Comparison of ENCODE assay signal across 8 mouse cellular contexts in the genomic region with DNA sequence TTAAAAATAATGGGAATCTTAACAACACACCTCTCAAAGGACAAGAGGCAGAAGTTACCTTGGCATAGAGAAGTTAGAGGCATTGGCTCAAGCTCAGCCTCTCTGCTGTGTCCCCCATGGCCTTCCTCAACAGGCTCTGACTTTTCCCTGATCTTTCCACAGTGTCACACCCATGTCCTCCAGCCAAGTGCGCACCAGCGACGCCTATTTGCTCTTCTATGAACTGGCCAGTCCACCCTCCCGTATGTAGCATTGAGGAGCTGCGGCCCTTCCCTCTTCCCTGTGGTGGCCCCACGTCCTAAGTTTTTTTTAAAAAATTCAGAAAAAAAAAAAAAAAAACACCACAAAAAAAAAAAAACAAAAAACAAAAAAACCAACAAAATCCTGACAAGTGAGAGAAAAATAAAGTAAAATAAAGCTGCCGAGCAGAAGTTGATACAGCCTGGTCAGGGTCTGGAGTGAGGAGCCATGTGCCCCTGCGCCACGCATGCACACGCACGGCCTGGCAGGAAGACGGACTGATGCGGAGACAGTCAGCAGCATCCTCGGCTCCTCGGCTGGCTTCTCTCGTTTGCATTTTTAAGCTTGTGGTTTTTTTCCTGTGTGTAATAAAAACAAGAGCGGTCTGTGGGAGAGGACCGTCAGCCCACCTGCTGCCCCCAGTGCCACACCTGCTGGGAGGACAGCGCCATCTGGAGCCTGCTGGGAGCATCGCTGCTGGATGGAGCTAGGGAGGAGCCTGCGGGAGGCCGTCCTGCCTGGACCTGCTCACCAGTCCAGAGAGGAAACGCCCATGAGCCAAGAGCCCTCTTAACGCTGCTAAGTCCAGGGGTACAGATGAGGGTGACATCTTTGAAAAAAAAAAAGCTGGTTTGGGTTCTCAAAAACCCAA. TPM values are rescaled to one million over a fixed set of nuclear protein-coding genes. Genes with fewer than 3 reads are reported as not detected.
DNase-seq lines count a peak whose midpoint lies in the region; ATAC-seq and TF ChIP-seq lines count a peak whose summit lies in the region.

No protein-coding gene starts in this region.

- H3K27ac ChIP-seq in forebrain, embryonic 14.5 days (ENCODE audit: low read depth, low read length) = no peak overlapping the region
- peak overlapping the region; percentile 93 for H3K27ac ChIP-seq in layer of hippocampus, adult 2 months
- no peak overlapping the region for H3K27ac ChIP-seq in lung, embryonic 16.5 days (ENCODE audit: low read length)
- H3K27ac ChIP-seq in olfactory bulb, adult 2 months (ENCODE audit: insufficient read depth, low read depth, low read length) = no peak overlapping the region
- H3K27ac ChIP-seq in thymus, adult 2 months (ENCODE audit: control insufficient read depth, insufficient read depth, low read length) = no peak overlapping the region

- intact Hi-C loops in heart, postnatal 36 days (cut with DNase I) = loop anchor here (2.0 kb wide), 1 partner anchor 19 kb away; no protein-coding TSS in a partner anchor

- WGBS in forebrain, embryonic 14.5 days = 28% methylated on average over 24 of the region's 24 CpGs
- 38% methylated on average over 24 of the region's 24 CpGs for WGBS in lung, embryonic 16.5 days
- WGBS in olfactory bulb, adult 2 months = 43% methylated on average over 24 of the region's 24 CpGs
- 25% methylated on average over 24 of the region's 24 CpGs for WGBS in thymus, adult 2 months

- no peak overlapping the region for H3K9ac ChIP-seq in forebrain, embryonic 14.5 days (ENCODE audit: low read length)
- H3K9ac ChIP-seq in lung, embryonic 16.5 days (ENCODE audit: low read length) = no peak overlapping the region

- peak; percentile 63 for DNase-seq in CD4-positive helper T cell, adult 2 months (ENCODE audit: low read depth, low spot score)
- DNase-seq in brain, embryonic 14.5 days (ENCODE audit: low read depth) = peak; percentile 81
- peak; percentile 76 for DNase-seq in forebrain, embryonic 14.5 days (ENCODE audit: low spot score)
- peak; percentile 77 to 79 for DNase-seq in heart, postnatal 36 days
- peak; percentile 84 to 86 for DNase-seq in layer of hippocampus, adult 2 months (ENCODE audit: low spot score in 2 of 2)
- DNase-seq in thymus, adult 2 months = peak; percentile 89

- H3K9me3 ChIP-seq in forebrain, embryonic 14.5 days (replicated peaks; ENCODE audit: control insufficient read depth, low read length) = no peaks in the 10 kb centered on the region
- no peaks in the 10 kb centered on the region for H3K9me3 ChIP-seq in lung, embryonic 16.5 days (ENCODE audit: control insufficient read depth, low read length)

- peak; percentile 67 for ATAC-seq in forebrain, embryonic 14.5 days
- peak; percentile 62 for ATAC-seq in lung, embryonic 16.5 days (ENCODE audit: low read depth)

- H3K4me3 ChIP-seq in forebrain, embryonic 14.5 days (ENCODE audit: low read depth, low read length) = 0 out of 2 replicates have a peak overlapping the region, but pooled peaks have one; percentile 2
- H3K4me3 ChIP-seq in layer of hippocampus, adult 2 months = no peak overlapping the region; the same call in 1 of the 2 replicates
- H3K4me3 ChIP-seq in lung, embryonic 16.5 days (ENCODE audit: low read length) = no peak overlapping the region
- H3K4me3 ChIP-seq in olfactory bulb, adult 2 months (ENCODE audit: insufficient read depth, low read depth, low read length) = no peak overlapping the region
- no peak overlapping the region for H3K4me3 ChIP-seq in thymus, adult 2 months (ENCODE audit: control insufficient read depth, insufficient read depth, low read length)

- H3K27me3 ChIP-seq in forebrain, embryonic 14.5 days (replicated peaks; ENCODE audit: control insufficient read depth, insufficient read depth, low read length) = no peaks in the 10 kb centered on the region
- H3K27me3 ChIP-seq in lung, embryonic 16.5 days (ENCODE audit: control insufficient read depth, insufficient read depth, low read depth, low read length) = no peaks in the 10 kb centered on the region
- H3K27me3 ChIP-seq in thymus, adult 2 months (ENCODE audit: control insufficient read depth, insufficient read depth, low read length) = no peaks in the 10 kb centered on the region

- H3K4me1 ChIP-seq in forebrain, embryonic 14.5 days (ENCODE audit: control insufficient read depth, insufficient read depth, low read length) = peaks cover 6% of the 10 kb centered on the region; the same call in 1 of the 2 replicates
- H3K4me1 ChIP-seq in lung, embryonic 16.5 days (replicated peaks; ENCODE audit: control insufficient read depth, insufficient read depth, low read length) = peaks cover 7% of the 10 kb centered on the region
- H3K4me1 ChIP-seq in olfactory bulb, adult 2 months (ENCODE audit: control insufficient read depth, insufficient read depth, low read length) = peaks cover 30% of the 10 kb centered on the region
- H3K4me1 ChIP-seq in thymus, adult 2 months (replicated peaks; ENCODE audit: control insufficient read depth, insufficient read depth, low read length) = peaks cover 30% of the 10 kb centered on the region

- TF ChIP-seq POLR2A in brain, embryonic 14.5 days (IDR thresholded peaks at IDR 0.05; ENCODE audit: borderline replicate concordance, extremely low read depth, insufficient read depth, insufficient read length, poor library complexity, severe bottlenecking) = no peak
- no peak for TF ChIP-seq POLR2A in olfactory bulb, adult 2 months (IDR thresholded peaks at IDR 0.05; ENCODE audit: insufficient read depth, low read depth, low read length)
- TF ChIP-seq POLR2A in thymus, adult 2 months (IDR thresholded peaks at IDR 0.05; ENCODE audit: control insufficient read depth, extremely low read depth, insufficient read depth, low read length, poor library complexity) = no peak

- no peaks in the 10 kb centered on the region; the same call in 1 of the 2 replicates for H3K36me3 ChIP-seq in forebrain, embryonic 14.5 days (ENCODE audit: control insufficient read depth, insufficient read depth, low read length)
- no peaks in the 10 kb centered on the region for H3K36me3 ChIP-seq in lung, embryonic 16.5 days (ENCODE audit: control insufficient read depth, insufficient read depth, low read length)
- no peaks in the 10 kb centered on the region for H3K36me3 ChIP-seq in thymus, adult 2 months (ENCODE audit: control insufficient read depth, insufficient read depth, low read length)

- H3K4me2 ChIP-seq in forebrain, embryonic 14.5 days (ENCODE audit: low read length) = peak overlapping the region; percentile 23; the same call in 1 of the 2 replicates
- H3K4me2 ChIP-seq in lung, embryonic 16.5 days (ENCODE audit: low read depth, low read length) = no peak overlapping the region

- TF ChIP-seq CTCF in brain, embryonic 14.5 days (IDR thresholded peaks at IDR 0.05; ENCODE audit: borderline replicate concordance, extremely low read depth, insufficient read depth, insufficient read length) = peak; percentile 91
- peak; percentile 92 for TF ChIP-seq CTCF in layer of hippocampus, adult 2 months (conservative IDR thresholded peaks at IDR 0.05)
- TF ChIP-seq CTCF in olfactory bulb, adult 2 months (IDR thresholded peaks at IDR 0.05; ENCODE audit: insufficient read depth, low read depth, low read length) = peak; percentile 77
- peak; percentile 96 for TF ChIP-seq CTCF in thymus, adult 2 months (IDR thresholded peaks at IDR 0.05; ENCODE audit: borderline replicate concordance, control insufficient read depth, extremely low read depth, insufficient read depth, low read length, poor library complexity)

RNA-seq across cellular contexts. Expression of a gene that starts 7.7 kb away (rescaled TPM):
- polyA plus RNA-seq in brain, embryonic 14.5 days (2012; rRNA removed) = 1.8 and 3.8 TPM in 2 replicates
- polyA plus RNA-seq in forebrain, embryonic 14.5 days (2014; fragmentation: Nextera tagmentation; extraction: Ambion mirVana) = 0.31 TPM in 1 of 2 replicates, not detected in the other
- total RNA-seq in heart, postnatal 36 days (2021) = not detected
- 1 to 10 TPM in 1 of 2 experiments, not detected in 1; 1.3 TPM for total RNA-seq in layer of hippocampus, adult 2 months (2021)
- 0.20 and 0.21 TPM in 2 replicates for polyA plus RNA-seq in lung, embryonic 16.5 days (2015; fragmentation: Nextera tagmentation; extraction: Ambion mirVana)
- not detected in 2 replicates for polyA plus RNA-seq in olfactory bulb, adult 2 months (2012; ENCODE audit: insufficient read depth, insufficient read length, low replicate concordance, missing spikeins)
- polyA plus RNA-seq in thymus, adult 2 months (2012; rRNA removed) = 0.09 TPM in 1 of 2 replicates, not detected in the other

RNA-seq across cellular contexts. Expression of a gene that starts 13.2 kb away (rescaled TPM):
- 5.2 and 6.8 TPM in 2 replicates for polyA plus RNA-seq in brain, embryonic 14.5 days (2012; rRNA removed)
- 2.6 and 3.2 TPM in 2 replicates for polyA plus RNA-seq in forebrain, embryonic 14.5 days (2014; fragmentation: Nextera tagmentation; extraction: Ambion mirVana)
- 1 to 10 TPM; 8.4 to 8.9 TPM for total RNA-seq in heart, postnatal 36 days (2021)
- total RNA-seq in layer of hippocampus, adult 2 months (2021) = 10 to 100 TPM; 12.3 to 14.4 TPM
- 5.4 and 5.6 TPM in 2 replicates for polyA plus RNA-seq in lung, embryonic 16.5 days (2015; fragmentation: Nextera tagmentation; extraction: Ambion mirVana)
- polyA plus RNA-seq in olfactory bulb, adult 2 months (2012; ENCODE audit: insufficient read depth, insufficient read length, low replicate concordance, missing spikeins) = not detected in 2 replicates
- polyA plus RNA-seq in thymus, adult 2 months (2012; rRNA removed) = 3.4 and 5.0 TPM in 2 replicates

RNA-seq across cellular contexts. Expression of a gene that starts 19.4 kb away (rescaled TPM):
- polyA plus RNA-seq in brain, embryonic 14.5 days (2012; rRNA removed) = 0.06 and 0.29 TPM in 2 replicates
- 0.11 and 0.16 TPM in 2 replicates for polyA plus RNA-seq in forebrain, embryonic 14.5 days (2014; fragmentation: Nextera tagmentation; extraction: Ambion mirVana)
- under 1 TPM in 1 of 2 experiments, not detected in 1; 0.14 TPM for total RNA-seq in heart, postnatal 36 days (2021)
- under 1 TPM; 0.27 to 0.38 TPM for total RNA-seq in layer of hippocampus, adult 2 months (2021)
- 0.13 and 0.14 TPM in 2 replicates for polyA plus RNA-seq in lung, embryonic 16.5 days (2015; fragmentation: Nextera tagmentation; extraction: Ambion mirVana)
- not detected in 2 replicates for polyA plus RNA-seq in olfactory bulb, adult 2 months (2012; ENCODE audit: insufficient read depth, insufficient read length, low replicate concordance, missing spikeins)
- polyA plus RNA-seq in thymus, adult 2 months (2012; rRNA removed) = not detected in 2 replicates

RNA-seq across cellular contexts. Expression of a gene that starts 19.5 kb away (rescaled TPM):
- polyA plus RNA-seq in brain, embryonic 14.5 days (2012; rRNA removed) = 31.4 and 34.7 TPM in 2 replicates
- polyA plus RNA-seq in forebrain, embryonic 14.5 days (2014; fragmentation: Nextera tagmentation; extraction: Ambion mirVana) = 31.3 and 35.1 TPM in 2 replicates
- 1 to 10 TPM; 6.7 to 7.6 TPM for total RNA-seq in heart, postnatal 36 days (2021)
- 10 to 100 TPM; 29.2 to 30.7 TPM for total RNA-seq in layer of hippocampus, adult 2 months (2021)
- polyA plus RNA-seq in lung, embryonic 16.5 days (2015; fragmentation: Nextera tagmentation; extraction: Ambion mirVana) = 60.1 and 63.8 TPM in 2 replicates
- 257 TPM in 1 of 2 replicates, not detected in the other for polyA plus RNA-seq in olfactory bulb, adult 2 months (2012; ENCODE audit: insufficient read depth, insufficient read length, low replicate concordance, missing spikeins)
- polyA plus RNA-seq in thymus, adult 2 months (2012; rRNA removed) = 72.3 and 119 TPM in 2 replicates

RNA-seq across cellular contexts. Expression of a gene that starts 27.0 kb away (rescaled TPM):
- 2.0 and 4.0 TPM in 2 replicates for polyA plus RNA-seq in brain, embryonic 14.5 days (2012; rRNA removed)
- polyA plus RNA-seq in forebrain, embryonic 14.5 days (2014; fragmentation: Nextera tagmentation; extraction: Ambion mirVana) = 6.9 and 8.2 TPM in 2 replicates
- total RNA-seq in heart, postnatal 36 days (2021) = 100 to 1,000 TPM; 137 to 198 TPM
- total RNA-seq in layer of hippocampus, adult 2 months (2021) = 10 to 100 TPM; 79.2 to 82.4 TPM
- polyA plus RNA-seq in lung, embryonic 16.5 days (2015; fragmentation: Nextera tagmentation; extraction: Ambion mirVana) = 12.2 and 16.9 TPM in 2 replicates
- not detected in 2 replicates for polyA plus RNA-seq in olfactory bulb, adult 2 months (2012; ENCODE audit: insufficient read depth, insufficient read length, low replicate concordance, missing spikeins)
- polyA plus RNA-seq in thymus, adult 2 months (2012; rRNA removed) = 4.5 and 6.8 TPM in 2 replicates
